Mouse (Mus musculus): ENCODE measurements at regions not wholly inside any gene's neighbourhood (a gene's known extent, or its start where the extent isn't known, plus 50 kb on each side); places are given as distances from the start of the nearest gene placed in this dataset.

DNA sequence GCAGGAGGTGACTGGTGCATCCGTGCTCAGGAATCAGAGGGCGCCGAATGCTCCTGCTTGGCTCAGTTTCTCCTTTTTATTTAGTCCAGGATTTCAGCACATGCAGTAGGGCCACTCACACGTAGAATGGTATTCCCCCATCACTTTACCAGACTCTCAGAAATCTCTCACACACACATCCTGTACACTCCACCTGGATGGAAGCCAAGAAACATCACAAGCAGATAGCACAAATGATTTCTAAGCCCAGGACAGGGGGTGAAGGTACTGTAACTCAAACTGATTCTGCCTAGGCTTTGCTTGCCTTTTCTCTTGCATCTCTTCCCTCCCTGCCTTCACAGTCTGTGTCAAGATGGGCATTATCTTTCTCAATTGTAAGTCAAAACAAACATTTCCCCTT, 301.6 kb downstream of the 1500009L16Rik start:
- DNase-seq (ENCODE audit: low spot score in 2 of 2): no peak

GRCm38 (mm10) chr10:84024901-84025300, 302.2 kb downstream of the 1500009L16Rik start:
- DNase-seq (ENCODE audit: low spot score in 2 of 2): no peak

DNA sequence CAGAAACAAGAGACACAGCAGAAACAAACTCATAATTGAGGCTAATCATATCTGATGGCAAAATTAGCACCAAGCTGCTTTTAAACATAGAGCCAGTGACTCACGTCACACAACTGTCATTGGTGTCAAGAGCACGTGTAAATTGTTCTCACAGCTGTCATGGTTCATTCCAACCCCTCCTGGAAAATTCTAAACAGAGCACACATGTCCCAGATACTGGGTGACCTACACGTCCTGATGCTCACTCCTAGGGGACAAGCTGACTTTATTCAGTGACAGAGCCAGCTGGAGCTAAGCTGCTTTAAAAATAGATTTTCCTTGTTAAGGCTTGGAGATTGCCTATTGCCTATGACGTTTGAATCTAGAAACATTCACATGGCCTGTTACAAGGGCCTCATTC, 304.1 kb downstream of the 1500009L16Rik start:
- no peak for DNase-seq (ENCODE audit: low spot score in 2 of 2)

- no peak for DNase-seq (ENCODE audit: low spot score in 2 of 2)
Measured at GRCm38 (mm10) chr10:84036131-84036877, 313.6 kb downstream of the 1500009L16Rik start.

- no peak for DNase-seq (ENCODE audit: low spot score in 2 of 2)
Measured at GRCm38 (mm10) chr10:84048706-84049105, 326.0 kb downstream of the 1500009L16Rik start.

DNA sequence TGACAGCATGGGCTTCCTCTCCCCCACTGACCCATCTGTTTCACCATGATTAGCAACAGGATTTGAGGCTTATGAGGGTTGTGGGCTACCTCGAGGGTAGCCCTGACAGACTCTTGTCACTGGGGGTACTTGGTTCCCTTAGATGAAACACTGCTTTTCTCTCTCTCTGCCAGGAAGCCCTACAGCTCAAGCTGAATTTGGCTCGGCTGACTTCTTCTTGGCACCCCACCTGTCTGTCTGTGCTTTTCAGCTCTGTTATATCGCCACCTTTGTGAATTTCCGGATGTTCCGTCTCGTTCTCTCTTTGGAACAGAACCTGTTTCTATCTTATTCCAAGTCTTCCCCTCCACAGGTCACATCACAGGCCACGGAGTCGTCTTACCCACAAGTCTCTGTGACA, 330.0 kb downstream of the 1500009L16Rik start:
- no peak for DNase-seq (ENCODE audit: low spot score in 2 of 2)

GRCm38 (mm10) chr10:84054551-84055336, 332.1 kb downstream of the 1500009L16Rik start:
- no peak for DNase-seq (ENCODE audit: low spot score in 2 of 2)

DNA sequence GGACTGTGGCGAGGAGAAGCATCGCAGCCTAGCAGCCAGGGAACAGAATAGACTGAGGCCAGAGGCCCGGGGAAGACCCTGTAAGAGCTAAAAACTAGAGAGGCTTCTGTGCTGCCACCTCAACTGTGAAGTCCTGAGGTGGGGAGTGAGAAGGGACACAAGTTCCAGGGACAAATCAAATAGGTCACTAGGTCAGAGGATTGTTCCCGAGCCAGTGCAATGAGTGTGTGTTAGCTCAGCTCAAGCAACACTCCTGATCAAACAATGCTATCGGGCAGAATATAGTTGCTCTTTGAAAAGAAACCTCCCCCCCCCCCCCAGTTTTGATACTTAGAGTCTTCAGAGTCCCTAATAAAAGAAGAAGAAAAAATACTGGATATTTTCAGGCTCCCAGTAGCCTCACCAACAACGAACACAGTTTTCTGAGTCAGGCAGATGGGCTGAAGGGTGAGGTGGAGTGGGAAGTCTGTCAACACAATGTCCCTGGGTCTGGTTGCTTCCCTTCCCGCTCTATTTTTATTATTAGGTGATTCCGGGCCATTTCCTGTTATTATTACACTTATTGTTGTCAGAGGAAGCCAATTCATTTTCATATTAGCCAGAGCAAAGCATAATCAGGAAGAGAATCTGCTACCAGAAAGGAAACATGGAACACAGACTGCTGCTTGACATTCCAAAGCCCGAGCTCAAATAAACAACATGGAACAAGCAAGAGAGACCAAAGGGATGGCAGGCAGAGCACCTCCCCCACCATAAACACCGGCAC, 332.9 kb downstream of the 1500009L16Rik start:
- no peak for DNase-seq (ENCODE audit: low spot score in 2 of 2)

GRCm38 (mm10) chr10:84056323-84057169, 333.9 kb downstream of the 1500009L16Rik start:
- DNase-seq (ENCODE audit: low spot score in 2 of 2): peak in 1 of 2 experiments; percentile 20

- DNase-seq (ENCODE audit: low spot score in 2 of 2): no peak
Measured at GRCm38 (mm10) chr10:84058301-84058700, 335.6 kb downstream of the 1500009L16Rik start.

DNA sequence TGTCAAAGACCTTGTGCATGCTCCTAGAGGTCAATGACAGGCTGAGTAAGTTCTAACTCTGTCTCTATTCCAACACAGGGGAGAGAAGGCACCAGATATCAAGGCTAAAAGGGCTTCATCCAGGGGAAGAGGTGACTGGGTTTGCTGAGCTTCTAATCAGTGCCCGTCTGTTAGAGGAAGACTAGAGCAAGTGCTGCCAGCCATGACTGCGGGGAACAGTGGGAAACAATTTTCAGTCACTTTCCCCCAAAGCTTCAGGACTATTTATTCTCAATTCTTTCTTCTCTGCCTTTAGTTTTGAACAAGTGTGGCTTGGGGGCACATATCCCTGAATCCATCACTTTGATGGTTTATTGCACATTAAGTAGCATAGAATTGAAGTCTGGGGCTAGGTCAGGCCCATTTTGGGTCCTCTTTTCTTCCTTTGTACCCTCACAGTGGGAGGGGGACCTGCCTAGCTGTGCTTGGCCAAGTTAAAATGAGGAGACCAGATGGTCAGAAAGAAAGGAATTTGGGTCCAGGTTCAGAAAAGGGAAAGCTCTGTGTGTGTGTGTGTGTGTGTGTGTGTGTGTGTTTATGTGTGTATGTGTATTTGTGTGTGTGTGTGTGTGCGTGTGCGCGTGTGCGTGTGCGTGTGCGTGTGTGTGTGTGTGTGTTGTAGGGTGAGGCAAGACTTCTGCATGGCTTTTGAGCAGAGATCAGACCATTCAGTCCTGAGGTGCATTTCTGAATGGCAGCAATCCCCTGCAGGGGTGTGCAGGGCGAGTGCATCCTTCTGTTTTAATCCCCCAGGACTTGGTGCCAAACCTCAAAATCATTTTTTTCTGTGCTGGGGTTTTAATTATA, 337.2 kb downstream of the 1500009L16Rik start:
- no peak for DNase-seq (ENCODE audit: low spot score in 2 of 2)

- peak; percentile 42 to 69 for DNase-seq (ENCODE audit: low spot score in 2 of 2)
Measured at GRCm38 (mm10) chr10:84060492-84061218, 338.0 kb downstream of the 1500009L16Rik start.

DNA sequence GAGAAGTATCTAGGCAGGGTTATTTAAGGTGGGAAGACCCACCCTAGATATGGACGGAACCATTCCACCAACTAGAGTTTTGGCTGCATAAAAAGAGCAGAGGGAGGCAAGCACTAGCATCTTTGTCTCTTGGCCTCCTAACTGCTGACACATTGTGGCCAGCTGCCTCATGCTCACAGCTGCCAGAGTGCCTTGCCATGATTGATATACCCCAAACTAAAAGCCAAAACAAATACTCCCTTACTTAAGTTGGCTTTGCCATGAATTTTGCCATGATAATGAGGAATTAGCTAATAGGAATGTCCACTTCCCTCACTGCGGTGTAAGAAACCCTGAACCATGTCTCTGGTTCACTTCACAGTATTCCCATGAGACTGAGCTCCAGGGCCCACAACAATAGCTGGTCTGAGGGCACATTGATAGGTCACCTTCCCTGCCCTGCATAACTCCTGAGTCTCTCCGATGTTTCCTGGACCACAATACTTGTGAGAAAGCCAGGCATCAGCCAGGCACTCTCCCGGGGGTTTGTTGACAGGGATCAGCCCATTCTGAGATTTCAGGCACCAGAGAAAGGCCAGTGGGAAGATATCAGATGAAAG, 344.5 kb downstream of the 1500009L16Rik start:
- DNase-seq (ENCODE audit: low spot score in 2 of 2): no peak

DNA sequence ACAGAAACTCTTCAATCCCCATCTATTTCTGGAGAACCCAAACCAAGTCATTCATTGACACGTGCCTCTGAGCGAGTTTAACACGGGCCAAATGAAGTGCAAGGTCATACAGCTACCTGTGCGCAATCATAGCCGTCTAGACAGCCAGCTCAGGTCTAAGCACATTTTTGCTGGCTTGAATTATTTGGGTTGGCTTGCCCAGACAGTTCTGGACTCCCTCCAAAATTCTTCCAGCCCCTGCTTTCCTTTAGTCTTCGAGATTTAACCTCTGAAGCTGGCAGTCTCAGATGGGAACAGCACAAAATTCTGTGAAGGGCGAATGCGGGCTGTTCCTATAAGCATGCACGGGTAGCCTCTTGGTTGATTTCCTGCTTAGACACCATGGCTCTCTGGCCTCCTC, 347.1 kb downstream of the 1500009L16Rik start:
- DNase-seq (ENCODE audit: low spot score in 2 of 2): no peak

- no peak for DNase-seq (ENCODE audit: low spot score in 2 of 2)
Measured at GRCm38 (mm10) chr10:84072866-84073483, 350.3 kb downstream of the 1500009L16Rik start.

GRCm38 (mm10) chr10:84075581-84075980, 352.9 kb downstream of the 1500009L16Rik start:
- DNase-seq (ENCODE audit: low spot score in 2 of 2): no peak

GRCm38 (mm10) chr10:84080236-84080635, 357.6 kb downstream of the 1500009L16Rik start:
- DNase-seq (ENCODE audit: low spot score in 2 of 2): no peak

GRCm38 (mm10) chr10:84081673-84082072, 358.7 kb downstream of the Nuak1 start:
- no peak for DNase-seq (ENCODE audit: low spot score in 2 of 2)

Data from adrenal gland, adult 18-20 months (tissue).